Mouse (Mus musculus) hematopoietic stem cell, adult 5-6 weeks (primary cell): ENCODE data around the gene Ppp1r7. TPM values are rescaled to one million over a fixed set of nuclear protein-coding genes. Genes with fewer than 3 reads are reported as not detected.
A peak's percentile ranks its signal among the peaks of the same experiment; 100 is the strongest.

Source experiments
- ATAC-seq, 2 experiments: fragments of 125-278 bp in 1 of 2; replicated peaks in 1 of 2; 2 replicates each; pipeline ENCODE4 v1.8.0; 2016 to 2017; ENCODE audit warnings: inconsistent platforms in 2 of 2, mild to moderate bottlenecking in 2 of 2, moderate number of reproducible peaks in 2 of 2, low read depth in 1 of 2, moderate TSS enrichment in 1 of 2; ENCODE audit not compliant: low FRiP score in 2 of 2, poor library complexity in 2 of 2, severe bottlenecking in 2 of 2, insufficient read depth in 1 of 2, low TSS enrichment in 1 of 2
- total RNA-seq: library from RNA; stranded (forward); fragments of 172-1452, 232-1000 nt; gene quantifications from 2 replicates; pipeline ENCODE4 v1.2.3, GENCODE M21; 2017

Gene Ppp1r7
- total RNA-seq, 1 experiment from 2014 or later = 18.4 TPM

- ATAC-seq = no peak
These were observed 46.3 kb downstream of the Ppp1r7 start for GRCm38 (mm10) chr1:93388906-93389305.

- peak; percentile 44 to 76 for ATAC-seq
These were observed 58.8 kb downstream of the Ppp1r7 start for GRCm38 (mm10) chr1:93401191-93402052.

GRCm38 (mm10) chr1:93403403-93403802 lies 60.7 kb downstream of the Ppp1r7 start:
- no peak for ATAC-seq

Other genes starting within 250 kb of the Ppp1r7 start
- gene Kif1a, start 240.9 kb upstream of the Ppp1r7 start, total RNA-seq = not detected in 2 replicates
- gene Agxt, start 207.6 kb upstream of the Ppp1r7 start, total RNA-seq = not detected in 2 replicates
- gene 2310007B03Rik, start 181.9 kb upstream of the Ppp1r7 start, total RNA-seq = not detected in 2 replicates
- 0.10 TPM in 1 of 2 replicates, not detected in the other for gene Crocc2, start 174.1 kb upstream of the Ppp1r7 start, total RNA-seq
- gene Sned1, start 107.0 kb upstream of the Ppp1r7 start, total RNA-seq = 0.25 and 0.63 TPM in 2 replicates
- 35.3 and 36.8 TPM in 2 replicates for gene Mterf4, start 36.9 kb upstream of the Ppp1r7 start, total RNA-seq
- 13.1 and 20.8 TPM in 2 replicates for gene Pask, start 628 bp downstream of the Ppp1r7 start, total RNA-seq
- gene Ano7, start 31.1 kb downstream of the Ppp1r7 start, total RNA-seq = 0.13 TPM in 1 of 2 replicates, not detected in the other
- gene Hdlbp, start 136.0 kb downstream of the Ppp1r7 start, total RNA-seq = 75.0 and 92.9 TPM in 2 replicates
- gene Farp2, start 169.2 kb downstream of the Ppp1r7 start, total RNA-seq = 0.99 and 3.4 TPM in 2 replicates